Mouse (Mus musculus) CH12.LX (cell line): ENCODE data around the gene Tmppe. TPM values are rescaled to one million over a fixed set of nuclear protein-coding genes. Genes with fewer than 3 reads are reported as not detected.

Experiments used
- DNase-seq: peaks from one replicate; pipeline ENCODE4 v3.0.0-alpha.2; 2013; ENCODE audit errors: extremely low read depth
- H3K27ac ChIP-seq: 2 replicates; pipeline ENCODE4 v1.5.1; 2012; ENCODE audit warnings: low read depth, mild to moderate bottlenecking, control low read depth, moderate library complexity; ENCODE audit not compliant: insufficient read depth
- H3K27me3 ChIP-seq: replicated peaks from 2 replicates; pipeline ENCODE3; 2012; ENCODE audit warnings: inconsistent platforms
- H3K36me3 ChIP-seq, 2 experiments: replicated peaks in 1 of 2; 2 replicates each; pipeline versions ENCODE3 to v1.6.1; 2012; ENCODE audit warnings: inconsistent platforms in 1 of 2, low read length in 1 of 2, mild to moderate bottlenecking in 1 of 2, mixed read lengths in 1 of 2, moderate library complexity in 1 of 2; ENCODE audit not compliant: control insufficient read depth in 1 of 2, insufficient read depth in 1 of 2
- H3K4me1 ChIP-seq, 2 experiments: 2 replicates each; pipeline ENCODE4 v1.6.1; 2012; ENCODE audit warnings: inconsistent platforms in 1 of 2, moderate library complexity in 1 of 2; ENCODE audit not compliant: insufficient read depth in 2 of 2, control insufficient read depth in 1 of 2
- H3K4me2 ChIP-seq: 2 replicates; pipeline ENCODE4 v1.6.1; 2012; ENCODE audit warnings: low read depth, mild to moderate bottlenecking, control low read depth; ENCODE audit not compliant: poor library complexity, insufficient read depth, severe bottlenecking
- H3K4me3 ChIP-seq, 3 experiments: fragments of 150-350 bp in 1 of 3; sonication (generic) in 1 of 3; replicated peaks in 1 of 3; 2 replicates each; pipeline versions ENCODE3 to v1.5.1; 2011 to 2012; ENCODE audit warnings: low read depth in 2 of 3, low read length in 2 of 3, mild to moderate bottlenecking in 2 of 3, moderate library complexity in 2 of 3, control low read depth in 1 of 3, improper control_type of control experiment in 1 of 3, inconsistent platforms in 1 of 3, mixed read lengths in 1 of 3; ENCODE audit not compliant: poor library complexity in 1 of 3
- H3K79me2 ChIP-seq: replicated peaks from 2 replicates; pipeline ENCODE4 v1.6.1; 2012; ENCODE audit warnings: mild to moderate bottlenecking, moderate library complexity; ENCODE audit not compliant: control insufficient read depth, poor library complexity, insufficient read depth, severe bottlenecking; ENCODE audit errors: extremely low read depth
- H3K9ac ChIP-seq: 2 replicates; pipeline ENCODE4 v1.6.1; 2012; ENCODE audit warnings: low read depth, mild to moderate bottlenecking, control low read depth, moderate library complexity; ENCODE audit not compliant: insufficient read depth
- H3K9me3 ChIP-seq: replicated peaks from 2 replicates; pipeline ENCODE3; 2012; ENCODE audit warnings: low read length, inconsistent platforms, mixed read lengths
- CTCF ChIP-seq, 2 experiments: IDR thresholded peaks in 1 of 2; conservative IDR thresholded peaks in 1 of 2; 2 replicates each; pipeline ENCODE4 v1.5.1; 2011 to 2012; ENCODE audit warnings: low read depth in 2 of 2, low read length in 2 of 2, improper control_type of control experiment in 1 of 2, inconsistent platforms in 1 of 2, mild to moderate bottlenecking in 1 of 2, moderate library complexity in 1 of 2
- E2F4 ChIP-seq: IDR thresholded peaks from 2 replicates; pipeline ENCODE4 v1.6.1; 2011; ENCODE audit warnings: low read depth, low read length, improper control_type of control experiment; ENCODE audit not compliant: insufficient replicate concordance
- ELF1 ChIP-seq: IDR thresholded peaks from 2 replicates; pipeline ENCODE4 v1.6.1; 2014; ENCODE audit warnings: low read depth, mild to moderate bottlenecking, inconsistent platforms, low read length, improper control_type of control experiment
- EP300 ChIP-seq: IDR thresholded peaks from 2 replicates; pipeline ENCODE4 v1.6.1; 2011; ENCODE audit warnings: low read length, improper control_type of control experiment
- GABPA ChIP-seq: IDR thresholded peaks from 2 replicates; pipeline ENCODE4 v1.6.1; 2012; ENCODE audit warnings: low read depth, low read length, improper control_type of control experiment, inconsistent platforms; ENCODE audit not compliant: insufficient replicate concordance
- IRF4 ChIP-seq: IDR thresholded peaks from 2 replicates; pipeline ENCODE4 v1.6.1; 2014; ENCODE audit warnings: low read depth, mild to moderate bottlenecking, inconsistent platforms, low read length, improper control_type of control experiment
- KAT2A ChIP-seq: IDR thresholded peaks from 2 replicates; pipeline ENCODE4 v1.6.1; 2012; ENCODE audit warnings: low read length, improper control_type of control experiment, inconsistent platforms; ENCODE audit not compliant: insufficient replicate concordance
- MAFK ChIP-seq: IDR thresholded peaks from 2 replicates; pipeline ENCODE4 v1.6.1; 2011; ENCODE audit warnings: low read length, improper control_type of control experiment; ENCODE audit not compliant: insufficient replicate concordance
- MAX ChIP-seq: IDR thresholded peaks from 2 replicates; pipeline ENCODE4 v1.6.1; 2011; ENCODE audit warnings: low read length, improper control_type of control experiment
- MEF2A ChIP-seq: IDR thresholded peaks from 2 replicates; pipeline ENCODE4 v1.6.1; 2014; ENCODE audit warnings: low read depth, mild to moderate bottlenecking, inconsistent platforms, low read length, improper control_type of control experiment, borderline replicate concordance
- MXI1 ChIP-seq: IDR thresholded peaks from 2 replicates; pipeline ENCODE4 v1.6.1; 2011; ENCODE audit warnings: mild to moderate bottlenecking, low read depth, low read length, improper control_type of control experiment
- MYC ChIP-seq: IDR thresholded peaks from 2 replicates; pipeline ENCODE4 v1.6.1; 2011; ENCODE audit warnings: low read depth, mild to moderate bottlenecking, improper control_type of control experiment, low read length
- NELFE ChIP-seq: IDR thresholded peaks from 2 replicates; pipeline ENCODE4 v1.6.1; 2011; ENCODE audit warnings: low read depth, low read length, improper control_type of control experiment
- NRF1 ChIP-seq: IDR thresholded peaks from 2 replicates; pipeline ENCODE4 v1.6.1; 2014; ENCODE audit warnings: low read depth, mild to moderate bottlenecking, inconsistent platforms, low read length, improper control_type of control experiment, moderate library complexity
- PAX5 ChIP-seq: IDR thresholded peaks from 2 replicates; pipeline ENCODE4 v1.6.1; 2012; ENCODE audit warnings: low read length, inconsistent platforms, mixed read lengths
- POLR2AphosphoS2 ChIP-seq: IDR thresholded peaks from 2 replicates; pipeline ENCODE4 v1.6.1; 2011; ENCODE audit warnings: low read depth, low read length, improper control_type of control experiment
- TBP ChIP-seq: conservative IDR thresholded peaks from 2 replicates; pipeline ENCODE4 v1.6.1; 2011; ENCODE audit warnings: low read depth, low read length, improper control_type of control experiment
- USF2 ChIP-seq: conservative IDR thresholded peaks from 2 replicates; pipeline ENCODE4 v1.6.1; 2011; ENCODE audit warnings: low read depth, low read length, improper control_type of control experiment
- ZC3H11A ChIP-seq: IDR thresholded peaks from 2 replicates; pipeline ENCODE4 v1.6.1; 2012; ENCODE audit warnings: low read depth, mild to moderate bottlenecking, inconsistent platforms, low read length, improper control_type of control experiment
- ZNF384 ChIP-seq: IDR thresholded peaks from 2 replicates; pipeline ENCODE4 v1.6.1; 2012; ENCODE audit warnings: low read depth, low read length, improper control_type of control experiment, inconsistent platforms
- dilution Hi-C: fragments of 300-500 bp; cut with MboI; formaldehyde crosslinking; loops from 2 replicates; pipeline ENCODE4 v1.14.3; 2020; ENCODE audit warnings: low sequenced_read_pairs; ENCODE audit not compliant: extremely low pct_unique_long_range_greater_than_20kb, extremely low pct_ligation_motif_present
- in situ Hi-C: fragments of 300-500 bp; cut with MboI; formaldehyde crosslinking; loops from 3 replicates; pipeline ENCODE4 v1.14.3; 2019; ENCODE audit warnings: low sequenced_read_pairs, low pct_ligation_motif_present, low pct_unique_long_range_greater_than_20kb, mixed read lengths
- polyA plus RNA-seq: library from polyadenylated mRNA; unstranded; fragments of >175 nt; gene quantifications from 2 replicates; pipeline ENCODE4 v1.2.1, GENCODE M21; 2012; ENCODE audit warnings: low read depth; ENCODE audit not compliant: insufficient read length
- total RNA-seq, 2 experiments: library from RNA; depleted of rRNA; stranded (reverse); fragments of 300-350 nt in 1 of 2; fragments of >200 nt in 1 of 2; gene quantifications; 2 replicates each; pipeline ENCODE4 v1.2.3; 2012 to 2014

Gene Tmppe
- total and polyA plus RNA-seq, 3 experiments = 3.2 to 8.2 (median 7.3) TPM

- Histone ChIP-seq H3K9me3 (peaks cover 8% of the 10 kb centered on the region), H3K27me3 (no peaks in the 10 kb centered on the region), H3K79me2 (no peaks in the 10 kb centered on the region), H3K36me3 (peaks cover 38 to 65% of the 10 kb centered on the region in 2 experiments), H3K4me3 (no peak overlapping the region), H3K4me1 (peaks cover 0 to 17% of the 10 kb centered on the region in 2 experiments; a peak in 2 of 4 replicates), H3K27ac (no peak overlapping the region), H3K4me2 (no peak overlapping the region), H3K9ac (no peak overlapping the region)
- DNase-seq = no peak
- in situ Hi-C loops (no loop called here), dilution Hi-C loops (no loop called here)
- TF ChIP-seq ZNF384 = peak; percentile 42; the same call in 1 of the 2 replicates
- no peak for TF ChIP-seq GABPA
- no peak for TF ChIP-seq MAX
Measured at GRCm38 (mm10) chr9:114421797-114422196, 20.9 kb downstream of the Tmppe start.

DNA sequence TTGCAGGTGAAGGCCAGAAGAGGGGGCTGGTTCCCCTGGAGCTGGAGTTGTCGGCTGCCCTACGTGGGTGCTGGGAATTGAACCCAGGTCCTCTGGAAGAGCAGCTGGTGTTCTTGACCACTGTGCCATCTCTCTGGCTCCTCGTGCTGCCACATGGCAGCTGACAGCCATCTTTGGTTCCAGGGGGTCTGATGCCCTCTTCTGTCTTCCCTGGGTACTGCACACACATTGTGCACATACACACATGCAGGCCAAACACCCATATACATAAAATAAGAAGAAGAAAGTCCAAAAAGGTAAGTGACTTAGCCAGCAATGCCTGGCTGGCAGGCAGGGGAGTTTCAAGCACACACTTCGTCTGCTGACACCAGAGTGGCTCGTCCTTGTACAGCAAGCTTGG is 24.7 kb downstream of the Tmppe start:
- Histone ChIP-seq H3K4me3 (no peak overlapping the region), H3K9ac (no peak overlapping the region), H3K4me1 (peaks cover 0 to 40% of the 10 kb centered on the region in 2 experiments; a peak in 2 of 4 replicates), H3K27ac (no peak overlapping the region), H3K4me2 (no peak overlapping the region), H3K27me3 (no peaks in the 10 kb centered on the region), H3K79me2 (no peaks in the 10 kb centered on the region), H3K9me3 (peaks cover 8% of the 10 kb centered on the region), H3K36me3 (peaks cover 33 to 62% of the 10 kb centered on the region in 2 experiments)
- TF ChIP-seq MXI1 (no peak), EP300 (no peak), GABPA (no peak), NELFE (no peak), CTCF (conservative IDR thresholded peaks at IDR 0.05 in 1 of 2, IDR thresholded peaks at IDR 0.05 in 1 of 2; ENCODE audit: low read depth in 2 of 2, low read length in 2 of 2) (no peak), MAFK (no peak), PAX5 (no peak), POLR2AphosphoS2 (no peak), IRF4 (no peak), USF2 (no peak)
- dilution Hi-C loops = no loop called here
- no peak for DNase-seq
- in situ Hi-C loops = no loop called here

GRCm38 (mm10) chr9:114426201-114426600 is 25.3 kb downstream of the Tmppe start:
- dilution Hi-C loops = no loop called here
- in situ Hi-C loops = no loop called here

More at GRCm38 (mm10) chr9:114426201-114426600, 25.3 kb downstream of the Tmppe start:
- Histone ChIP-seq H3K79me2 (no peaks in the 10 kb centered on the region), H3K4me1 (peaks cover 0 to 40% of the 10 kb centered on the region in 2 experiments; a peak in 2 of 4 replicates), H3K27me3 (no peaks in the 10 kb centered on the region)
- no peak for TF ChIP-seq IRF4
- no peak for TF ChIP-seq ZNF384
- TF ChIP-seq MEF2A = no peak
- no peak for TF ChIP-seq ZC3H11A
- no peak for TF ChIP-seq E2F4
- TF ChIP-seq GABPA = no peak
- no peak for TF ChIP-seq NRF1
- TF ChIP-seq TBP = no peak
- no peak for TF ChIP-seq NELFE
- TF ChIP-seq KAT2A = no peak
- no peak for TF ChIP-seq MYC
- TF ChIP-seq ELF1 = no peak
- TF ChIP-seq, all 38 proteins: peak for 0
- Histone ChIP-seq H3K4me3 (no peak overlapping the region), H3K36me3 (peaks cover 34 to 62% of the 10 kb centered on the region in 2 experiments), H3K9me3 (peaks cover 8% of the 10 kb centered on the region), H3K27ac (no peak overlapping the region), H3K9ac (no peak overlapping the region), H3K4me2 (no peak overlapping the region)
- no peak for DNase-seq
